Mouse (Mus musculus): ENCODE data around the gene 1700022I11Rik. TPM values are rescaled to one million over a fixed set of nuclear protein-coding genes. Genes with fewer than 3 reads are reported as not detected.

The 1700022I11Rik gene
- polyA plus RNA-seq, 1 experiment from 2014 or later: 0.43 TPM

- H3K4me3 ChIP-seq (ENCODE audit: low read depth, low read length): peak overlapping the region; percentile 79
- peaks cover 60% of the 10 kb centered on the region for H3K4me1 ChIP-seq (ENCODE audit: control insufficient read depth, insufficient read depth, low read length)
- ATAC-seq: no peak
- no peaks in the 10 kb centered on the region for H3K27me3 ChIP-seq (ENCODE audit: control insufficient read depth, insufficient read depth, low read depth, low read length)
- H3K27ac ChIP-seq (ENCODE audit: low read length): peak overlapping the region; percentile 76
- H3K36me3 ChIP-seq (ENCODE audit: control insufficient read depth, insufficient read depth, low read length): no peaks in the 10 kb centered on the region
- peak overlapping the region; percentile 86 for H3K4me2 ChIP-seq (ENCODE audit: low read length)
- H3K9ac ChIP-seq (ENCODE audit: low read depth, low read length): peak overlapping the region; percentile 30
- WGBS: 14% methylated on average over 14 of the region's 14 CpGs
- no peaks in the 10 kb centered on the region for H3K9me3 ChIP-seq (replicated peaks; ENCODE audit: control insufficient read depth, low read length, poor library complexity, severe bottlenecking)
Measured at GRCm38 (mm10) chr4:42949051-42949675, 20.2 kb upstream of the 1700022I11Rik start.

- H3K9ac ChIP-seq (ENCODE audit: low read depth, low read length): peak within 1 kb of the TSS; percentile 96
Measured at GRCm38 (mm10) chr4:42949676-42950051, 19.7 kb upstream of the 1700022I11Rik start, which contains the start of gene Dnajb5. Gene Dnajb5 (plus strand): TSS chr4:42949814.

GRCm38 (mm10) chr4:42950065-42950558 is 19.3 kb upstream of the 1700022I11Rik start:
- no peaks in the 10 kb centered on the region for H3K36me3 ChIP-seq (ENCODE audit: control insufficient read depth, insufficient read depth, low read length)
- H3K4me1 ChIP-seq (ENCODE audit: control insufficient read depth, insufficient read depth, low read length): peaks cover 69% of the 10 kb centered on the region
- WGBS: 0% methylated on average over 24 of the region's 27 CpGs
- H3K27ac ChIP-seq (ENCODE audit: low read length): peak overlapping the region; percentile 95
- H3K9ac ChIP-seq (ENCODE audit: low read depth, low read length): peak overlapping the region; percentile 96
- H3K4me3 ChIP-seq (ENCODE audit: low read depth, low read length): peak overlapping the region; percentile 79
- peak; percentile 64 for ATAC-seq
- H3K9me3 ChIP-seq (replicated peaks; ENCODE audit: control insufficient read depth, low read length, poor library complexity, severe bottlenecking): no peaks in the 10 kb centered on the region
- peak overlapping the region; percentile 86 for H3K4me2 ChIP-seq (ENCODE audit: low read length)
- no peaks in the 10 kb centered on the region for H3K27me3 ChIP-seq (ENCODE audit: control insufficient read depth, insufficient read depth, low read depth, low read length)

More at GRCm38 (mm10) chr4:42949676-42950051, 19.7 kb upstream of the 1700022I11Rik start, which contains the start of gene Dnajb5:
- Histone ChIP-seq H3K4me2 (ENCODE audit: low read length) (peak within 1 kb of the TSS; percentile 86), H3K4me1 (ENCODE audit: control insufficient read depth, insufficient read depth, low read length) (peaks cover 65% of the 10 kb centered on the region), H3K4me3 (ENCODE audit: low read depth, low read length) (peak within 1 kb of the TSS; percentile 79), H3K27me3 (ENCODE audit: control insufficient read depth, insufficient read depth, low read depth, low read length) (no peaks in the 10 kb centered on the region), H3K27ac (ENCODE audit: low read length) (peak within 1 kb of the TSS; percentile 95), H3K9me3 (replicated peaks; ENCODE audit: control insufficient read depth, low read length, poor library complexity, severe bottlenecking) (no peaks in the 10 kb centered on the region), H3K36me3 (ENCODE audit: control insufficient read depth, insufficient read depth, low read length) (no peaks in the 10 kb centered on the region)
- ATAC-seq: peak; percentile 95
- under 1% methylated on average over 39 of the region's 39 CpGs for WGBS

GRCm38 (mm10) chr4:42951206-42952195 is 17.9 kb upstream of the 1700022I11Rik start:
- Histone ChIP-seq H3K27me3 (ENCODE audit: control insufficient read depth, insufficient read depth, low read depth, low read length) (no peaks in the 10 kb centered on the region), H3K27ac (ENCODE audit: low read length) (peak overlapping the region; percentile 95), H3K9me3 (replicated peaks; ENCODE audit: control insufficient read depth, low read length, poor library complexity, severe bottlenecking) (no peaks in the 10 kb centered on the region), H3K36me3 (ENCODE audit: control insufficient read depth, insufficient read depth, low read length) (no peaks in the 10 kb centered on the region), H3K4me3 (ENCODE audit: low read depth, low read length) (peak overlapping the region; percentile 79), H3K9ac (ENCODE audit: low read depth, low read length) (peak overlapping the region; percentile 96), H3K4me1 (ENCODE audit: control insufficient read depth, insufficient read depth, low read length) (peaks cover 63% of the 10 kb centered on the region), H3K4me2 (ENCODE audit: low read length) (peak overlapping the region; percentile 86)
- WGBS: 41% methylated on average over 11 of the region's 11 CpGs
- ATAC-seq: no peak

- WGBS: 85% methylated on average over 7 of the region's 7 CpGs
- H3K4me3 ChIP-seq (ENCODE audit: low read depth, low read length): peak overlapping the region; percentile 79
- peak overlapping the region; percentile 86 for H3K4me2 ChIP-seq (ENCODE audit: low read length)
- H3K27me3 ChIP-seq (ENCODE audit: control insufficient read depth, insufficient read depth, low read depth, low read length): no peaks in the 10 kb centered on the region
- no peak for ATAC-seq
- H3K36me3 ChIP-seq (ENCODE audit: control insufficient read depth, insufficient read depth, low read length): peaks cover 10% of the 10 kb centered on the region
- no peaks in the 10 kb centered on the region for H3K9me3 ChIP-seq (replicated peaks; ENCODE audit: control insufficient read depth, low read length, poor library complexity, severe bottlenecking)
- H3K9ac ChIP-seq (ENCODE audit: low read depth, low read length): peak overlapping the region; percentile 96
- H3K4me1 ChIP-seq (ENCODE audit: control insufficient read depth, insufficient read depth, low read length): peaks cover 54% of the 10 kb centered on the region
- H3K27ac ChIP-seq (ENCODE audit: low read length): peak overlapping the region; percentile 95
Measured at GRCm38 (mm10) chr4:42952563-42952962, 16.8 kb upstream of the 1700022I11Rik start.

- peak overlapping the region; percentile 95 for H3K27ac ChIP-seq (ENCODE audit: low read length)
- no peaks in the 10 kb centered on the region for H3K27me3 ChIP-seq (ENCODE audit: control insufficient read depth, insufficient read depth, low read depth, low read length)
- H3K4me2 ChIP-seq (ENCODE audit: low read length): peak overlapping the region; percentile 86
- 13% methylated on average over 10 of the region's 10 CpGs for WGBS
- peaks cover 47% of the 10 kb centered on the region for H3K4me1 ChIP-seq (ENCODE audit: control insufficient read depth, insufficient read depth, low read length)
- H3K9ac ChIP-seq (ENCODE audit: low read depth, low read length): peak overlapping the region; percentile 52
- H3K36me3 ChIP-seq (ENCODE audit: control insufficient read depth, insufficient read depth, low read length): peaks cover 12% of the 10 kb centered on the region
- H3K4me3 ChIP-seq (ENCODE audit: low read depth, low read length): peak overlapping the region; percentile 26
- ATAC-seq: no peak
- H3K9me3 ChIP-seq (replicated peaks; ENCODE audit: control insufficient read depth, low read length, poor library complexity, severe bottlenecking): no peaks in the 10 kb centered on the region
Measured at GRCm38 (mm10) chr4:42953435-42954094, 15.8 kb upstream of the 1700022I11Rik start.

- Histone ChIP-seq H3K36me3 (ENCODE audit: control insufficient read depth, insufficient read depth, low read length) (peaks cover 12% of the 10 kb centered on the region), H3K27ac (ENCODE audit: low read length) (peak overlapping the region; percentile 95), H3K4me3 (ENCODE audit: low read depth, low read length) (peak overlapping the region; percentile 26), H3K4me1 (ENCODE audit: control insufficient read depth, insufficient read depth, low read length) (peaks cover 40% of the 10 kb centered on the region), H3K9me3 (replicated peaks; ENCODE audit: control insufficient read depth, low read length, poor library complexity, severe bottlenecking) (no peaks in the 10 kb centered on the region), H3K4me2 (ENCODE audit: low read length) (peak overlapping the region; percentile 86), H3K27me3 (ENCODE audit: control insufficient read depth, insufficient read depth, low read depth, low read length) (no peaks in the 10 kb centered on the region), H3K9ac (ENCODE audit: low read depth, low read length) (peak overlapping the region; percentile 52)
- no peak for ATAC-seq
- WGBS: 2% methylated on average over 10 of the region's 10 CpGs
Measured at GRCm38 (mm10) chr4:42954297-42954696, 15.1 kb upstream of the 1700022I11Rik start.

- H3K4me2 ChIP-seq (ENCODE audit: low read length): no peak overlapping the region
- no peaks in the 10 kb centered on the region for H3K27me3 ChIP-seq (ENCODE audit: control insufficient read depth, insufficient read depth, low read depth, low read length)
- 88% methylated on average over 3 of the region's 3 CpGs for WGBS
- no peak overlapping the region for H3K4me3 ChIP-seq (ENCODE audit: low read depth, low read length)
- ATAC-seq: no peak
- H3K36me3 ChIP-seq (ENCODE audit: control insufficient read depth, insufficient read depth, low read length): peaks cover 12% of the 10 kb centered on the region
- H3K27ac ChIP-seq (ENCODE audit: low read length): no peak overlapping the region
- no peaks in the 10 kb centered on the region for H3K9me3 ChIP-seq (replicated peaks; ENCODE audit: control insufficient read depth, low read length, poor library complexity, severe bottlenecking)
- peaks cover 39% of the 10 kb centered on the region for H3K4me1 ChIP-seq (ENCODE audit: control insufficient read depth, insufficient read depth, low read length)
- H3K9ac ChIP-seq (ENCODE audit: low read depth, low read length): no peak overlapping the region
Measured at GRCm38 (mm10) chr4:42955200-42955599, 14.2 kb upstream of the 1700022I11Rik start.

Data from midbrain, embryonic 16.5 days (tissue).